Mouse (Mus musculus) urinary bladder, postnatal 36 days (tissue): ENCODE measurements around the gene Acaca.

Experiments
- DNase-seq, 2 experiments: peaks; one replicate each; pipeline ENCODE4 v3.0.0; 2022; ENCODE audit warnings: low spot score in 2 of 2, mixed read lengths in 1 of 2

The Acaca gene

GRCm38 (mm10) chr11:84243562-84243961, 114.1 kb downstream of the Acaca start:
- DNase-seq = peak; percentile 28 to 45

DNA sequence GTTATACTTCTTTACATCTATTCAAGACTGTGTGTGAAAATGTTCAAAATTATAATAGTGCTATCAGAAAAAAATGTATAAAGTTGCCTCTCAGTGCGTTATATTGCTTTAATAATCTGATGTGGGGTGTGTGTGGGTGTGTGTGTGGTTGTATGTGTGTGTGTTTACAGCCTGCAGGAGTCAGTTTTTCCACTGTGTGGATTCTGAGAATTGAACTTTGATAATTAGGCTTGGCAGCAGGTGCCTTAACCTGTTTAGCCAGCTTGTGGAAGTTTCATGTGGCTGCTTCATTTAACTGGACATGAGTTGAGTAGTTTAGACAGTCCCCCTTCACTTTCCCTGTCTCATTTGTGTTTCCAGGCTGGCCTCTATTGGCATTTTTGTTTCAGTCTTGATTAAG, 117.9 kb downstream of the Acaca start:
- DNase-seq = no peak

DNA sequence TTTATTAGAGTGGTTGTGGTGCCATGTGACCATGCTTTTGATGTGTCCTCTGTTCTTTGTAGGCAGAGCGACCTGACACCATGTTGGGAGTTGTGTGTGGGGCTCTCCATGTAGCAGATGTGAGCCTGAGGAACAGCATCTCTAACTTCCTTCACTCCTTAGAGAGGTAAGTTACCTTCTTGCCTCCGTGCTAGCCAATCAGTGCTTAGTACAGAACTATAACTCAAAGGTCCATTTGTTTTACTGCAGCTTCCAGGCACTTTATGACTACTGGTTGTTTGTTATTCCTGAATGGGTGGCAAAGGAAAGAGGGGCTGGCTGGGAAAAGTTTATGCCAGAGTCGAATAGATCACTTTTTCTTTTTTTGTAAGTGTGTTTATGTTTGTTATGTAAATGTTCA, 121.7 kb downstream of the Acaca start:
- no peak for DNase-seq

DNA sequence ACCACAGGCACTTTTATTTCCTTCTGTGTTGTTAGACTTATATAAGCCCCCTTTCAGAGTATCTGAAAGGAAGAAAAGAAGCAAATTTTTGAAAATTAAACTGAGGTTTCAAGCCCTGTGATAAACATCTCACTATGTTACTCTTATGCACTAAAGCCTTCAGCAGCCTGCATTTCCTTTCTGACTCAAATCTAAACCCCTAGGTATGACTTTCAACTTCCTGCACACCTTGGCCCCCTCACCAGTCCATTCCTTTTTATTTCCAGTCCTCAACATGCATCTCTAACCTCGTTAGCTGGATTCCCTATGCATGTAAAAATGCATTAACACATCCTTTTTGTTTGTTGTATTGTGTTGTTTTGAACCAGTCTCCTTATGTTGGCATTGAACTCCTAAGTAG, 123.0 kb downstream of the Acaca start:
- DNase-seq = no peak

DNA sequence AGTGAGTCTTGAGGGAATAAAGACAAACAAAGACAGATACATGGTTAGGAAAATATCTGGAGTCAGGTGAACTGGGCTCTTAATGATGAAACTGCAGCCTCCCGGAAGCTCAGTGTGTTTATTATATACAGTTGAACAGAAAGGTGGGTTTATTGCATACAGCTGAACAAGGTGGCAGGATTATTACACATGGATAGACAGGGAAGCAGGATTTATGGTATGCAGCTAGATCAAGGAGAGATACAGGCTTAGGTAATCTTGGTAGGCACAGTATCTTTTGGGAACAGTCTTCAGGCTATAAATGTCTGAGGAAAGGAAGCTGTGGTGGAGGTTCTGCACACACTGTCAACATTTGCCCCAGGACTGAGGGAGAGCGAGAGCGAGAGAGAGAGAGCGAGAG, 126.4 kb downstream of the Acaca start:
- DNase-seq = no peak

GRCm38 (mm10) chr11:84258053-84258710, 128.7 kb downstream of the Acaca start:
- DNase-seq = no peak

DNA sequence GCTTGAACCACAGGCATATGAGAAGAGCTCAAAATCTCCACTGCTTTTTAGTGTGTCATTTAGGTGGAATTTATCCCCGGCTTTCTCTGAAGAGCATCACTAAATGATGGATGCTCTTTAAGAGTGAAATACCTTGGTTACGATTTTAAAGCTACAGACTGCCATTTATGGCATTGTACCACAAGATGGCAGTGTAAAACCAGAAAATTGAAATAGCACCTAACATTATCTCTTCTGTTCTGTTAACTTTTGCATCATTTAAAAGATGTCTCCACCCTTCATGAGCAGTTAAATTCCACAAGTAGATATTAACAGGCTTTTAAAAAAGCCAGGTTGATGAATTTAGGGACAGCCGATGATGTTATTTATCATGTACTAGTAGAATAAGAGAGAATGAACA, 135.0 kb downstream of the Acaca start:
- DNase-seq = no peak

- DNase-seq = no peak
These were observed 138.6 kb downstream of the Acaca start for GRCm38 (mm10) chr11:84268068-84268467.

GRCm38 (mm10) chr11:84270511-84270910, 141.0 kb downstream of the Acaca start:
- no peak for DNase-seq

GRCm38 (mm10) chr11:84271948-84272347, 142.5 kb downstream of the Acaca start:
- DNase-seq = no peak

GRCm38 (mm10) chr11:84272574-84272973, 143.1 kb downstream of the Acaca start:
- DNase-seq = no peak

DNA sequence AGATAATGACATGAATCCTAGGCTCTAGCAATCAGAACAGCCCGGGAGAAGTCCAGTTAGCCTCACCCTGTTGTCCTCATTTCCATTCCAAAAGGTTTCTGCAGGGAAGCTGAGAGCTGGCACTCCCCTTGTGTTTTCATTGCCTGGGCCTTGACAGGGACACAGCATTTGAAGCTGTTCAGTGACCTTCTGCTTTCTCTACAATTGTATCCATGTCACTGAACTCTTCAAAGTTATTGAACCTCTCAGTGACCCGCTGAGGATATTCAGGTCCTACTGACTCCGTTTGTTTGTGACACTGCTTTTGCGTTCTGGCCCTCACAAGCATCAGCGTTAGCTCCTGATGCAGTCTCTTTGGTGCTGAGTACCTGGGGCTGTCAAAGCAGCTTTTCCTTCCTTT, 147.5 kb downstream of the Acaca start:
- no peak for DNase-seq

DNA sequence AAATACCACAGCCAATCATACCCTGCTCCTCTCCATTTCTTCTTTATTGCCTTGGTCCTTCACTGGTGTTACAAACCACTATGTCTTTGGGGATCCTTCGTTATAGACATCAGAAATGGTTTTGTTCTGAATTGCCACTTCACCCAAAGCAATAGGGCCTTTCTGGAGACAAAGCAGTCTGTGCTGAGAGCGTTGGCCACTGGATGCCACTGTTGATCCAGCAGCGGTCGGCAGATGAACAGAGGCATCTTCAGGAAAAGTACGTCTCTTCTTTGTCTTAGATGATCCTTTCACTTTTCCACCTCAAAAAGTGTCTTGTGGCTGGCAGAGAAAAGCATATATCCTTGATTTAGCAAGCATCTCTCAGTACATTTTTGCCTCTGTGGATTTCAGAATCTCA, 151.8 kb downstream of the Acaca start:
- DNase-seq = no peak

DNA sequence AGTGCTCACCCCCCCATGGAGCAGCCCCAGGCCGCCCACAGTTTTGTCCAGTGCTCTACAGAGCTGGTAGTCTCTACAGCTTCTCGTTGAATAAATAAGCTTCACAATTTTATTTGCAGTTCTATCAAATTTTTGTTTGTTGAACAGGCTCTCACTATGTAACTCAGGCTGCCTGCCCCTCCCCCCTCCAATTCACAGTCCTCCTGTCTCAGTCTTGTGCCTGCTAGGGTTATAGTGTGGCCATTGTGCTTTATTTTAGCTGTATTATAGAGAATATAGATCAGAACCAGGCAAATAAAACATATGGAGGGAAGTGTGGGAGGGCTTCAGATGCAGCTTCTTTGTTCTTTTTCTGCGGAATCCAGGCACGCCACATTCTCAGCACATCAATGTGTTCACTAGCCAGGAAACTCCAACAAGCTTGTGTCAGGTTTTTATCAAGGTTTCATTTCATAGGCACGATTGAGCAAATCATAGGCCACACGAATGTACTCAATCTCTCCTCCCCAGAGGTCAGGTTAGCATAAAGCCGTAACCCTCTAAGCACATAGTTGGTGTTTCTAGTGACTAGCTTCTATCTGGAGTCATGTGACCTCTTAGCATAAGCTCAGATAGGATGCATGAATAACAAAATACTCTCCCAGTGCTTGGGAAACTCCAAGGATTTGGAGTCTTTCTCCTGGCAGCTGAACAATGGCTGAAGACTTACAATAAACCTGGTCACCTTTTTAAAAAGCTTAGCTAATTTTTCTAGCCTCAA, 153.7 kb downstream of the Acaca start:
- DNase-seq = no peak

GRCm38 (mm10) chr11:84290781-84291180, 161.3 kb downstream of the Acaca start:
- no peak for DNase-seq

DNA sequence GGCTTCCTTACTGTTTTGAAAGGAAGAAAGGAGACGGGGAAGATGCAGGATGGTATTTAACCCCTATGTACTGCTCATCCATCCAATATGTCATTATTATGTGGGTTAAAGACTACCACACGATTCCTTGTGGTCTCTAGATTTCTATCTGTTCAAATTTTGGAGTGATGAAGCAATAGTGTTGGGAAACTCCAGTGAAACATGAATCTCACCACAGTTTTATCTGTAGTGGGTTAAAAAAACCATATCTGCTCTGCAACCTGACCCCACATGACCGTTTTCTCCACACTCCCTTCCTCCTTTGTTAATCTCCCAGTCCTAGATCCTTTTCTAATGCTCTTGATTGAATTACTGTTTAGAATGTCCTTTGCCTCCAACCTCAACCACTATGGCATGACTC, 163.1 kb downstream of the Acaca start:
- DNase-seq = no peak

GRCm38 (mm10) chr11:84293288-84293687, 163.8 kb downstream of the Acaca start:
- no peak for DNase-seq

GRCm38 (mm10) chr11:84296337-84296736, 166.9 kb downstream of the Acaca start:
- DNase-seq = no peak

- DNase-seq = no peak
These were observed 176.0 kb downstream of the Acaca start for GRCm38 (mm10) chr11:84305474-84305873.

DNA sequence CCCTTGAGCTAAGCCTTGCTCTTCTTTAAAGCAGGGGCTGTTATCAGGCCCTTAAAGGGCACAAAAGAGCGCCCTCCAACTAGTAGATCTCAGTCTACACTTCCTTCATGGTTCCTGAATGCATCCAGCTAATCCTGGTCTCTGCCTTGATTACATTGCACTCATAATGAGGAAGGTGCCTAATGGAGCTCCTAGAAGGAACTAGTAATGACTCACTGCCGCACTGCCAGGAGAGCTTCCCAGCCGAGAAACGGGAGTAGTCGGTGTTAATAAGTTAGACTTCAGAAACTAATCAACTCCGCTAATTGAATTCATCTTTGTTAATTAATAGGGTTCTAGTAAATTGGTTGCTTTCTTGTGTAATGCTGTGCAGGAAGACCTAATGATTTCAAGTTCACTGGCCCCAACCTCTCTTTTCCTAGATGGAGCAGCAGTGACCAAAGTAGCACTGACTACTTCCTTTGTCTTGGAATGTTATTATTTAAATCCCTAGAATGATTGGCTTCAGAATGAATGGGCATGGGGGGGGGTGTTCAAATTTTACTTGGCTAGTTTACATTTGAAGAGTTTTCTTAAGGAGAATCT, 176.8 kb downstream of the Acaca start:
- no peak for DNase-seq

DNA sequence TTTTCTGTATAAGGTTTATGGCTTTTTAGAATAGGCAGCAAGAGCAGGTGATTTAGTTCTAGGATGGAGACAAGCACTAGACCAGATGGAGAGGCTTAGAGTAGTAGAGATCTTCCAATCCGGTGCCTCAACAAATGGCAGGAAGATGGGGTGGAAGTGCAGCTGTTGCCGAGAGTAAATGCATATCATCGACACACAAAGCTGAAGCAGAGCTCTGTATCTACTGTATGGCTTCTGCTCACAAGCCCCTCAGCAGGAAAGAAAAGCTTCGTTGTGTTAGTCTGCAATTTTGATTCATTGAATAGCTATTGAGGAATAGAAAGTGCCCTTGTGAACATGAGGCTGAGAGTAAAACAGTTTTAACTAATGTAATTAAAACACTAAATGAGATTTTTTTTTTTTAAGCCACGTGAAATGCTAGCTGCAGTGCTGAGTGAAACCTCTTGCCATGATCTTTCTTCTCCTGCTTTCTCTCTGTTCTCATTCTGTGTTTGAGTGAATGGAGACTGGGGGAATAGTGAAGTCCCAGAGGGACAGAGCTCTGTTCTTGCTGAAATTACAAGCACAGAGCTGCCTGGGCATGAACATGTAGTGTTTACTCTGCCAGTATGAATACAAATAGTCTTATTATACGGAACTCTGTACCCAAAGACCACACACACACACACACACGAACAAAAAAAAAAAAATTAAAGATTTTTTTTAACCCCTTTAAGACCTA, 194.7 kb downstream of the Acaca start:
- DNase-seq = peak in 1 of 2 experiments; percentile 6

DNA sequence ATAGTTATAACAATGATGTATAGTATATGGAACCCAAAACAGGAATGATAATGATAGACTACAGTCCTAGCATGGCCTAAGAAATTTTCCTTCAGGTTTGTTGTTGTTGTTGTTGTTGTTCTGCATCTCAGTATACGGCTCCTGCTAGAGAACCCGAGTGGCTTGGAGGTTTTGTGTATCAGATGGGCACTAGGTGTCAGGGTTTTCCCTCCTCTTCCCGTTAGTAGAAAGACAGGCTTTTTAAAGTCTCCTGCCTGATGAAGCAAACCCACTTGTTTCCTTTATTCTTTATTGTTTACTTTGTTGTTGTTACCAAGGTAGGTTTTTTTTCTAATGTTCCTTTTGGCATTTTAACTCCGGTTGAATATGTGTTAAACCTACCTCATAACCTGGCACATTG, 197.6 kb downstream of the Acaca start:
- DNase-seq = no peak
